Mouse (Mus musculus): ENCODE data around the gene Vangl1.
"Not testable (repeated sequence)": the region's sequence is repeated elsewhere in the genome, so short reads cannot be mapped to it uniquely, and the experiment has no call there.

The Vangl1 gene

DNA sequence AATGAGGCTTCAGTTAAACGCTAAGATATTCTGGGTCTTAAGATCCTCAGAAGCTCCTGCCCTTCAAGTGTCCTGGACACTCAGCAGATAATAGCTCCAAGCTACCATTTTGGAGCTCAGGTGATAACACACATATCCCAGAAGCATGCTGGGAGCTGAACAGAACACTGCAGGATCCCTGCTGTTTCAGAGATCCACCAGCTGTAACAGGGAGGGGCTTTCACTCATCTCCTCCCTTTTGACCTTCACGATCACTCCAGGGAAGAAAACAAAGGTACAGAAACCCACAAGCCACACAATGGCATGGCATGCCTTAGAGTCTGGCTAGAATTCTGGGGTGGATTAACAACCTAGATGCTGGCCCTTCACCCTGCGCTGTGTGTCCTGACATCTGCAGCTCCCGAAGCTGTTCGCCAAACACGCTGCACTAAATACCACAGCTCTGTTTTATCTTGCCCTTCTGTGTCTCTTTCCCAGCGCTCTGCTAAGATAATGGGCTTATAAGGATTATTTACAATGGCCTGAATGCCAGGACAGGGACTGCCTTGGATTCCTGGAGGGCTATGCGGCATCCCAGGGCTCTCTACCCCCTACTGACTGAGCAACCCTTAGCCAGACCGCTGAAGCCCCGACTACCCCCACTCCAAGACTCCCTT is 36.8 kb downstream of the Vangl1 start:
- no peak for DNase-seq

DNA sequence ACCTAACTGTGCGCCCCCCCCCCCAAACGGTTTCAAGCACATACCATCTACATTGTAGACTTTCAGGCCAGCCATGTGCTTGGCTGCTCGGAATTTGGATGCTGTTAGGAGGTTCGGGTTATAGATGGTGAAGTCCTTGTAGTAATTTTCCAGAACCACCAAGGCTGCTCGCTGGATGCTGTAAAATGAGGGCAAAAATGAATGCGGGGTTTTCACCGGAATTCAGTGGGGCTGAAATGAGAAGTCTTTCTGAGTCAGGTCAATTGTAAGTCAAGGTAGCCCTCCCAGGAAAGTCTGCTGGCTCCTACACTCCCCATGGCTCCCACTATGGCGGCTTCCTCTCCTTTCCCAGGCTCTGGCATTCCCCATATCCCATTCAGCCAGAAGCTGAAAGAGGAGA is 37.7 kb downstream of the Vangl1 start:
- DNase-seq, result no peak

DNA sequence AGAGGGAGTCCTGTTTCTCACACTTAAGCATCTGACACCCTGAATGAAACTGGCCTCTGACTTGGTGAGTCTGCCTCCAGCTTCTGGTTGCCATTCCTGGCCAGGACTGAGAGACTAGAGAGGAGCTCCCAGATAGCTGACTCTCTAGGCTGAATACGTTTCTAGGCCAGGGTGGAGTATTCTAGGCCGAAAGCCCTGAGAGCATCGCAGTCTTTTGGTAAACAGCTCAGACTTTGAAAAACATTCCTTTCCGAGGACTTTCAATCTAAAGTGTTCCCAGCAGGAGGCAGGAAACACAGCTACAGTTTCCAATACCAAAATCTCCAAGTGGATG is 38.2 kb downstream of the Vangl1 start:
- no peak for DNase-seq

- DNase-seq, result no peak
Measured at GRCm38 (mm10) chr3:102165536-102166286, 38.8 kb downstream of the Vangl1 start.

DNA sequence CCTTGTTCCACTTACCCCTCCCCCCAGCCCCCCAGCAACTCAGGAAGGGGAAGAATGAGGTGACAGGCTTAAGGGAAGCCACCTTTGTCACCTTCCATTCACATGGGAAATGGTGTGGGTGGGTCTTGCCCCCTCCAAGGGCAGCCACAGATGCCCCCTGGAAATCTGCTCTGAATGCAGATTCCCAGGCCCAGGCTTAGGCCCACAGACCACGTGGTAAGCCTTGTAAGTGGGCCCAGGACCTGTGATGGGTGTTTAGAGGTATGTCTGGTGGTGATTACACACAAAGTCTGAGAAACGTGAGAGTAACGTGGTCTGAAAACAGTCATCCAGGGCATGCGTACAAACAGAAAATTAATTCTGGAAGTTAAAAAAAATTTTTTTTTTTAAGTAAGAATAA is 39.6 kb downstream of the Vangl1 start:
- no peak for DNase-seq

DNA sequence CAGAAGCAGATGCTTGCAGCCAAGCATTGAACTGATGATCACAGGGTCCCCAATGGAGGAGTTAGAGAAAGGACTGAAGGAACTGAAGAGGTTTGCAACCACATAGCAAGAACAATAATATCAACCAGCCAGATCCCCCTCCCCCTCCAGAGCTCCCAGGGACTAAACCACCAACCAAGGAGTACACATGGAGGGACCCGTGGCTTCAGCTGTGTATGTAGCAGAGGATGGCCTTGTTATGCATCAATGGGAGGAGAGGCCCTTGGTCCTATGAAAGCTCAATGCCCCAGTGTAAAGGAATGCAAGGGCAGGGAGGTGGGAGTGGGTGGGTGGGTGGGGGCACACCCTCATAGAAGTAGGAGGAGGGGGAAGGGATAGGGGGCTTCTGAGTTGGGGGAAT is 40.6 kb downstream of the Vangl1 start:
- not testable (repeated sequence) for DNase-seq

DNA sequence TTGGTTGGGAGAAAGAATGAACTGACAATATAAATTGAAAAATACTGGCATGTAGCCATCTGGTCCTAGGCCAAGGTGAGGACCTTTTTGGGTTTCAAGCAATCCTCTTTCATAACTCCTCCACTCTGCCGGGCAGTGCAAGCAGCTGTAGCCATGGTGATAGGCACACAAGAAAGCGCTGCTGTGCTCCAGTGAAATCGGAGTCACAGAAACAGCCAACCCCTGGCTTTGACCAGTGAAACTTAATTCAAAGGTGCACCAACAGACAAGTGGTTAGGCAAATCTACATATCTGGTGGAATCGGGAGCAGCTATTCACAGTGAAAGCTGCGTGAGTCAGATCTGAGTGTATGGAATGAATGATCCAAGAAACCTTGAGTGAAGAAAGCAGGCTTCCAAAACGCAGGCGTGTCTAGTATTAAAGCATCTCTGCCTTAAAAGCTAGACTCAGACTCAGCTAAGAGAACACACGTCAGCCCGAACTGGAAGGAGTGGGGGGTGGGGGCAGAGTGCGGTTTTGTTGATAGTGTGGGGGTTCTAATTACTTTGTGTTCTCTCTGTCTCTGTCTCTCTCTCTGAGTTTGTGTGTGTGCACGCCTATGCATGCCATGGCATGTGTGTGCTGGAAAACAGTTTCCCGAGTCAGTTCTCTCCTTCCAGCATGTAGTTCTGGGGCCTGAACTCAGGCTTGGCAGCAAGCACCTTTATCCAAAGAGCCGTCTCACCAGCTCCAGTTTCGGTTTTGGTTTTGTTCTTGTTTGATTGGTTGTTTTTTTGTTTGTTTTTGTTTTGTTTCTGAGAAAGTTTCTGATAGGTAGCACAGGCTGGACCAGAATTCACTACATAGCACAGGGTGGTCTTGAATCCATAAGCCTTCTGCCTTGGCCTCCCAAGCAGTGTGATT is 44.8 kb downstream of the Vangl1 start:
- DNase-seq, result peak in 1 of 2 experiments; percentile 63

DNA sequence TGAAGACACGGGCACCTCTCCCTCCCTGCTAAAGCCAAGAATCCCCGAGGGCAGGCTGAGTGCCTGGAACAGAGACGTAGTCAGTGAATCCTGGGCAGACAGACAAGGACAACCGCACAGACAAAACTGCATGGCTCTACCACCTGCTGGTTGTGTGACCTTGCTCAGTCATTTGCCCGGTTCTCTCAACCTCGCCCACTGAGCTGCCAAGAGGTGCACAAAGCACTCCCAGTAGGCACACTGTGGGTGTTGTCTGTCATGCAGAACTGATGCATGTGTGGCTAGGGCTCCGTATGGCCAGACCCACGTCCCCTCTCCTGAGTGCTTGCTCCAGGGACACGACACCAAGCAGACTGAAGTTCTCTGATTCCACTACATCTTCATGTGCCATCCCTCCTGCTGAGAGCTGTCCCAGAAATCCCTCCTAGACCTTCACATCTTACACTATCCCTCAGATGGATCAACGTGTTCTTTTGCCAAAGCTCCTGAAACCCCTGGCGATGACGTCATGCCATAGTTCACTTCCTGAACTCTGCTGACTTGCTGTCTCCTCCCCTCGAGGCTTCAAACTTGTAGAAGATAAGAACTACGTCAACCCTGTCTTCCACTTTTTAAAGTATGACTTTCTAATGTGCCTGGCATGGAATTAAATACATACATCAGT is 45.6 kb downstream of the Vangl1 start:
- DNase-seq, result no peak

GRCm38 (mm10) chr3:102157652-102158051 is 46.8 kb downstream of the Vangl1 start:
- DNase-seq, result no peak

DNA sequence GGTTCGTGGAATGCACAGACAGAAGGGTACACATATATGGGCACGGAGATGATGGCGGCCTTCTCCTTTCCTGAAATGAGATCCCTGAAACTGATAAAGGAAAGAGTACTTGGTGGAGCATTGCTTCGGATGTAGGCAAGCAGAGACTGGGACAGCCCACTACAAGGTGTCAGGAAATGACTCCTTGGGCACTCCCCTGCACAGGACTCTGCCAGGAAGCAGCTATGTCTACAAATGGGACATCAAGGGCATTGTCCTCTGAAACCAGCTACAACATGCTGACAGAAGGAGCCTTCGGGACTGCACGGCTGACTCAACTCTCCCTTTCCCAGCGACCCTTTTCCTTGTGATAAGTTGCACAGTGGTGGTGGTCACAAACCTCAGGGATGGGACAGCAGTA is 47.8 kb downstream of the Vangl1 start:
- no peak for DNase-seq

- peak; percentile 13 to 45 for DNase-seq
Measured at GRCm38 (mm10) chr3:102154107-102154506, 50.4 kb downstream of the Vangl1 start.

- peak; percentile 27 to 56 for DNase-seq
Measured at GRCm38 (mm10) chr3:102152872-102153271, 51.6 kb downstream of the Vangl1 start.

DNA sequence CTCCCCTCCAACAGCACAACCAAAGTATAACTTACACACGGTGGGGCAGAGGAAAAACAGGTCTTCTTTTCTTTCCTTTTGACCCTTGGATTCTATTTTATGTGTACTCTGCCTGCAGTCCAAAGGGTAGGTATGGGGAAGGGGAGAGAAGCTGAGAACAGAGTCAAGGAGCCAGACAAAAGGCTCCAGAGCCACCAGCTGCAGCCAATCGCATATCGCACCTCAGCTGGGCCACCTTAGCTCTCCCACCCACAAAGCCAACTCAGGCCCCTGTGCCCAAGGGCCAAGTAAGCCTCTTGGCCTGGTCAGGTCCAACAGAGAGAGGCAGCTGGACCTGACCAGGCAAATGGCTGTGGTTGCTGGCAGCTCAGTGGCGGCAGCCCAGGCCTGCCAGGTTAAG is 52.0 kb downstream of the Vangl1 start:
- no peak for DNase-seq

DNA sequence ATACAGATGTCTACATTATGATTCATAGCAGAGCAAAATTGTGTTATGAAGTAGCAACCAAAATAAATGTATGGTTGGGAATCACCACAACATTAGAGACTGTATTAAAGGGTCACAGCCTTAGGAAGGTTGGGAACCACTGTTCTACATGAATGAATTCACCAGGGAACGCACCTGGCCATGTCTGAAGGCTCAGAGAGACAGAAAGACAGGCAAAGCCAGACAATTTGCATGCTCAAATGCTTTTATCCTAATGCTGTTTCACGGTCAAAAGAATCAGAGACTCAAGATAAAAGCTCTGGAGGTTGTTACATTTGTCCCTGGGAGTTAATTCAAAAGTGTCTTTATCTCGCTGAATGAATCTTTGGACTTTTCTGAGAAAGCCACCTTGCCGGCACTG is 52.6 kb downstream of the Vangl1 start:
- no peak for DNase-seq

DNA sequence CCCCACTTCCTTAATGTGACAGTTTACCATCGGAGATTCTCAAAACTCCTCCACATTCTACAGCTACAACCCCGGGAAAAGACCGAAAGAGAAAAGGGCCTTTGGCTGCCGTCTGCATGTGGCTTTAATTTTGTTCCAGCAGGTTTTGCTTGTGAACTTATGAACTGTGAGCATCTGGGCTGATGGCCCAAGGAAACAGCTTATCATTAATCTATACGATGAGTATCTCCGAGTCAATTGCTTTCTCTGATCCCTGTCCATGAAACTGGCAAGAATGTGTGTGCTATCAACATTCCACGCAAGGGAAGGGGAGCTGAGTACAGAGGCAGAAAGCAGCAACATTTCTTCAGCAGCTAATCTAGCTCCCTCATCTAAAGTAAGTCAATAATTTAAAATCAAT is 54.6 kb downstream of the Vangl1 start:
- DNase-seq, result no peak

- DNase-seq, result no peak
Measured at GRCm38 (mm10) chr3:102147189-102147588, 57.3 kb downstream of the Vangl1 start.

GRCm38 (mm10) chr3:102146428-102146827 is 58.1 kb downstream of the Vangl1 start:
- DNase-seq, result no peak

DNA sequence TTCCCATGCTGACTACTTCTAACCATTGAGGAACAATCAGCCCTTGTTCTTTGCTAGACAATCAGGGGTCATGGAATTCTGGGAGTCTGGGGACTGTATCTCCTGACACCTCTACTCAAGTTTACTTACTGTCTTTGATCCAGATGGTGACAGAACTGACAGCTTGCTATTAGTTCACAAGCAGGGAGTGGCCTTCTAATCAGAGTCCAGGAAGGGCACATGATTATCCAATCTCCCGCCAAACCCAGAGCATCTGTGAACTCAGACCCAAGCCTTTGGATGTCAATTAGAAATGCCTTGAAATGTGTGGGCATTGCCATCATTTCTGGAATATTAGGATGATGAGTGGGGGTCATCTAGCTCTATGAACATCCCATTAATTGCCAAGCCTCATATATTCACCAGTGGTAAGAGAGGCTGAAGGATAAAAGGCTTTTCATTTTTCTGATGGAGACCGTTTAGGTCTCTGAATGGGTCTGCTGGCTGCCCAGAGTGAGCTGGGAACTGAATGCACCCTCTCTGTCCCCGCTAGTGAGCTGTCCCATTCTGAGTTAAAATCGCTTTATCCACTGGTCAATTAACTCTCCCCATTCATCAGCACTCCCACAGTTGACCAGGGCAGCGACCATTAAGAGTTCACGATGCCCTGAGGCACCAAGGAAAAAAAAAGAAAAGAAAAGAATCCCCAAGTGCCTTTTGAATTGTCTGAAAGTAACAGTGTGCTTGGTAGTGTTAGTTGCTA is 58.7 kb downstream of the Vangl1 start:
- DNase-seq, result no peak

DNA sequence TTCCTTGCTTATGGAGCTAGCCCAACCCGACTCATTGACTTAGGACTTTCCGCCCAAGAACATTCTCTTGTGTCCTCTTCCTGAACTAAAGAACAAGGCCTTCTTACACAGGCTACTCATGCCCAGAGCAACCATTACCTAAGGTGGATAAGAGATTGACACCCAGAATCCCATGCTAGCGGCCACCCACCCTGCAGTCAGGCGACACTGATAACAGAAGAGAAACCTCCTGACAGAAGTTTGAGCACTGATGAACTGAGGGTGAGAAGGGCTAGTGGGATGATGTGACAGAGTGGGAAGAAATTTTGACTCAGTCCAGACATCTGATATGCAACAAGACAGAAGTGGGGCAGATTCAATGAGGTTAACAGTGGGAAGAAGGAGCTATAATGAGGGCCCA is 60.1 kb downstream of the Vangl1 start:
- DNase-seq, result no peak

DNA sequence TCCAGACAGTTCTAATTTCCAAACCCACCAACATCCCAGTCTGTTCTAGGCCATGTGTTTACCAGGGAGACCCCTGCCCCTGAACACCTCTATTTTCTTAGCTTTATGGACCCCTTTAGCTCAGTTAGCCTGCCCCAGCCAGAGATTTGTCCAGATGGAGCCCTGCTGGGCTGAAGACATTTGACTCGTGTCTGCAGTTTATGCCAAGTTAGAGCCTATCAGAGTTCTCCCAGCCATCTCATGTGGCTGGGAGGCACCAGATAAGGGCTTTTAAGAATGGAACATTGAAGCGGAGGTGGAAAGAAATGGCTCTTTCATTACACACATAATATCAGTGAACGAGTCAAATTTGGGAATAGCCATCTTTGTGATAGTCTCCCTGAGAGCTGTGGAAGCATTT is 61.0 kb downstream of the Vangl1 start:
- DNase-seq, result no peak

- DNase-seq, result no peak
Measured at GRCm38 (mm10) chr3:102142947-102143346, 61.5 kb downstream of the Vangl1 start.

GRCm38 (mm10) chr3:102141893-102142292 is 62.6 kb downstream of the Vangl1 start:
- DNase-seq, result no peak

Data from kidney, postnatal 25 days (tissue).